Mouse (Mus musculus): ENCODE data around the gene Zfp639.

The Zfp639 gene

GRCm38 (mm10) chr3:32509496-32510374 is at the start of gene Zfp639:
Zfp639 (plus strand) TSS chr3:32510259.
- DNase-seq = peak; percentile 11

GRCm38 (mm10) chr3:32467321-32467720 is 42.7 kb upstream of the Zfp639 start:
- no peak for DNase-seq

GRCm38 (mm10) chr3:32468411-32468810 is 41.6 kb upstream of the Zfp639 start:
- DNase-seq = peak; percentile 20

GRCm38 (mm10) chr3:32470449-32470848 is 39.6 kb upstream of the Zfp639 start:
- peak; percentile 56 for DNase-seq

- peak; percentile 74 for DNase-seq
These were observed 39.0 kb upstream of the Zfp639 start for GRCm38 (mm10) chr3:32471098-32471497.

- DNase-seq = no peak
These were observed 37.7 kb upstream of the Zfp639 start for GRCm38 (mm10) chr3:32472191-32472900.

- no peak for DNase-seq
These were observed 36.9 kb upstream of the Zfp639 start for GRCm38 (mm10) chr3:32473184-32473583.

GRCm38 (mm10) chr3:32479961-32480360 is 30.1 kb upstream of the Zfp639 start:
- no peak for DNase-seq

GRCm38 (mm10) chr3:32483035-32483434 is 27.0 kb upstream of the Zfp639 start:
- DNase-seq = no peak

GRCm38 (mm10) chr3:32486543-32486942 is 23.5 kb upstream of the Zfp639 start:
- no peak for DNase-seq

- DNase-seq = no peak
These were observed 21.9 kb upstream of the Zfp639 start for GRCm38 (mm10) chr3:32488172-32488571.

GRCm38 (mm10) chr3:32490076-32490927 is 19.8 kb upstream of the Zfp639 start:
- no peak for DNase-seq

GRCm38 (mm10) chr3:32490928-32491315 is 19.1 kb upstream of the Zfp639 start:
- DNase-seq = no peak

- DNase-seq = no peak
These were observed 17.7 kb upstream of the Zfp639 start, which contains the start of gene Kcnmb3 for GRCm38 (mm10) chr3:32492097-32493090. Kcnmb3 (minus strand) TSS chr3:32492231.

- DNase-seq = peak; percentile 39
These were observed 15.5 kb upstream of the Zfp639 start for GRCm38 (mm10) chr3:32494387-32495087.

- no peak for DNase-seq
These were observed 14.8 kb upstream of the Zfp639 start for GRCm38 (mm10) chr3:32495088-32495770.

GRCm38 (mm10) chr3:32495856-32496710 is 14.0 kb upstream of the Zfp639 start:
- DNase-seq = peak; percentile 21

- no peak for DNase-seq
These were observed 13.4 kb upstream of the Zfp639 start for GRCm38 (mm10) chr3:32496711-32497070.

GRCm38 (mm10) chr3:32500346-32500745 is 9.7 kb upstream of the Zfp639 start:
- DNase-seq = no peak

GRCm38 (mm10) chr3:32505841-32506240 is 4.2 kb upstream of the Zfp639 start:
- no peak for DNase-seq

Data from lung, postnatal 10 days (tissue).